Mouse (Mus musculus): ENCODE data around the gene Hist1h2ah. TPM values are rescaled to one million over a fixed set of nuclear protein-coding genes. Genes with fewer than 3 reads are reported as not detected.
A peak's percentile ranks its signal among the peaks of the same experiment; 100 is the strongest.

Hist1h2ah gene
- polyA plus RNA-seq, 2 experiments = 5.5 to 6.5 TPM

- Histone ChIP-seq H3K36me3 (ENCODE audit: control insufficient read depth, insufficient read depth, low read length) (no peaks in the 10 kb centered on the region), H3K9me3 (ENCODE audit: control insufficient read depth, low read length) (no peaks in the 10 kb centered on the region), H3K27me3 (ENCODE audit: control insufficient read depth, insufficient read depth, low read length) (peaks cover 57% of the 10 kb centered on the region), H3K9ac (ENCODE audit: low read depth, low read length, severe bottlenecking) (no peak overlapping the region), H3K4me1 (ENCODE audit: control insufficient read depth, insufficient read depth, low read length) (peaks cover 4% of the 10 kb centered on the region; the same call in 1 of the 2 replicates), H3K27ac (replicated peaks; ENCODE audit: low read depth, low read length) (no peak overlapping the region), H3K4me3 (replicated peaks; ENCODE audit: low read length) (peak overlapping the region; percentile 31), H3K4me2 (replicated peaks; ENCODE audit: low read depth, low read length, severe bottlenecking) (peak overlapping the region; percentile 41; the same call in 1 of the 2 replicates)
- TF ChIP-seq POLR2A (IDR thresholded peaks at IDR 0.05; ENCODE audit: borderline replicate concordance, extremely low read depth, insufficient read depth, insufficient read length) = no peak
- no peak for DNase-seq (ENCODE audit: low spot score)
- ATAC-seq (ENCODE audit: low FRiP score, low read depth) = no peak
- 7% methylated on average over 8 of the region's 8 CpGs for WGBS
These were observed 40.5 kb downstream of the Hist1h2ah start for GRCm38 (mm10) chr13:21994896-21995295.

- WGBS = 1% methylated on average over 22 of the region's 22 CpGs
- H3K27ac ChIP-seq (replicated peaks; ENCODE audit: low read depth, low read length) = no peak overlapping the region
- ATAC-seq (ENCODE audit: low FRiP score, low read depth) = no peak
- H3K9me3 ChIP-seq (ENCODE audit: control insufficient read depth, low read length) = no peaks in the 10 kb centered on the region
- H3K36me3 ChIP-seq (ENCODE audit: control insufficient read depth, insufficient read depth, low read length) = no peaks in the 10 kb centered on the region
- peaks cover 51% of the 10 kb centered on the region for H3K27me3 ChIP-seq (ENCODE audit: control insufficient read depth, insufficient read depth, low read length)
- no peak overlapping the region for H3K9ac ChIP-seq (ENCODE audit: low read depth, low read length, severe bottlenecking)
- peak; percentile 45 for DNase-seq (ENCODE audit: low spot score)
- no peak overlapping the region for H3K4me2 ChIP-seq (replicated peaks; ENCODE audit: low read depth, low read length, severe bottlenecking)
- no peak for TF ChIP-seq POLR2A (IDR thresholded peaks at IDR 0.05; ENCODE audit: borderline replicate concordance, extremely low read depth, insufficient read depth, insufficient read length)
- no peak overlapping the region for H3K4me3 ChIP-seq (replicated peaks; ENCODE audit: low read length)
- peaks cover 4% of the 10 kb centered on the region; the same call in 1 of the 2 replicates for H3K4me1 ChIP-seq (ENCODE audit: control insufficient read depth, insufficient read depth, low read length)
These were observed 41.2 kb downstream of the Hist1h2ah start for GRCm38 (mm10) chr13:21993957-21994738.

- H3K36me3 ChIP-seq (ENCODE audit: control insufficient read depth, insufficient read depth, low read length) = no peaks in the 10 kb centered on the region
- WGBS = 82% methylated on average over 5 of the region's 5 CpGs
- H3K9me3 ChIP-seq (ENCODE audit: control insufficient read depth, low read length) = no peaks in the 10 kb centered on the region
- no peak overlapping the region for H3K4me2 ChIP-seq (replicated peaks; ENCODE audit: low read depth, low read length, severe bottlenecking)
- TF ChIP-seq POLR2A (IDR thresholded peaks at IDR 0.05; ENCODE audit: borderline replicate concordance, extremely low read depth, insufficient read depth, insufficient read length) = no peak
- peaks cover 4% of the 10 kb centered on the region; the same call in 1 of the 2 replicates for H3K4me1 ChIP-seq (ENCODE audit: control insufficient read depth, insufficient read depth, low read length)
- no peak overlapping the region for H3K27ac ChIP-seq (replicated peaks; ENCODE audit: low read depth, low read length)
- H3K9ac ChIP-seq (ENCODE audit: low read depth, low read length, severe bottlenecking) = no peak overlapping the region
- no peak overlapping the region for H3K4me3 ChIP-seq (replicated peaks; ENCODE audit: low read length)
- peaks cover 35% of the 10 kb centered on the region for H3K27me3 ChIP-seq (ENCODE audit: control insufficient read depth, insufficient read depth, low read length)
- no peak for ATAC-seq (ENCODE audit: low FRiP score, low read depth)
- DNase-seq (ENCODE audit: low spot score) = no peak
These were observed 42.8 kb downstream of the Hist1h2ah start for GRCm38 (mm10) chr13:21992550-21992949.

Small RNA genes lying within 50 kb of the gene (microRNA-seq; reads per million reads assigned to microRNA genes)
- gene Gm26300 = not detected
- gene Gm44390 = not detected
- not detected for gene Gm44486

Other genes starting within 250 kb of the Hist1h2ah start
- gene Hist1h2an, start 248.3 kb downstream of the Hist1h2ah start, polyA plus RNA-seq (2012; rRNA removed) = 9.3 and 19.2 TPM in 2 replicates
- gene Hist1h2an, start 248.3 kb downstream of the Hist1h2ah start, polyA plus RNA-seq (2014; fragmentation: Nextera tagmentation; extraction: Ambion mirVana) = 6.1 and 8.1 TPM in 2 replicates
- 1.8 and 2.2 TPM in 2 replicates for gene Hist1h2bp, start 248.1 kb downstream of the Hist1h2ah start, polyA plus RNA-seq (2012; rRNA removed)
- 1.9 and 2.1 TPM in 2 replicates for gene Hist1h2bp, start 248.1 kb downstream of the Hist1h2ah start, polyA plus RNA-seq (2014; fragmentation: Nextera tagmentation; extraction: Ambion mirVana)
- 18.4 and 18.7 TPM in 2 replicates for gene Hist1h2bq, start 225.4 kb downstream of the Hist1h2ah start, polyA plus RNA-seq (2012; rRNA removed)
- 20.2 and 24.7 TPM in 2 replicates for gene Hist1h2bq, start 225.4 kb downstream of the Hist1h2ah start, polyA plus RNA-seq (2014; fragmentation: Nextera tagmentation; extraction: Ambion mirVana)
- not detected in 2 replicates for gene Hist1h2ao, start 225.1 kb downstream of the Hist1h2ah start, polyA plus RNA-seq (2012; rRNA removed)
- 2.1 TPM in 1 of 2 replicates, not detected in the other for gene Hist1h2ao, start 225.1 kb downstream of the Hist1h2ah start, polyA plus RNA-seq (2014; fragmentation: Nextera tagmentation; extraction: Ambion mirVana)
- gene Hist1h4m, start 223.8 kb downstream of the Hist1h2ah start, polyA plus RNA-seq (2012; rRNA removed) = not detected in 2 replicates
- gene Hist1h4m, start 223.8 kb downstream of the Hist1h2ah start, polyA plus RNA-seq (2014; fragmentation: Nextera tagmentation; extraction: Ambion mirVana) = not detected in 2 replicates
- 30.3 and 31.8 TPM in 2 replicates for gene Hist1h4n, start 203.4 kb downstream of the Hist1h2ah start, polyA plus RNA-seq (2012; rRNA removed)
- gene Hist1h4n, start 203.4 kb downstream of the Hist1h2ah start, polyA plus RNA-seq (2014; fragmentation: Nextera tagmentation; extraction: Ambion mirVana) = 15.6 and 21.5 TPM in 2 replicates
- gene Hist1h2ap, start 202.1 kb downstream of the Hist1h2ah start, polyA plus RNA-seq (2012; rRNA removed) = 60.6 and 133 TPM in 2 replicates
- 3,378 and 3,605 TPM in 2 replicates for gene Hist1h2ap, start 202.1 kb downstream of the Hist1h2ah start, polyA plus RNA-seq (2014; fragmentation: Nextera tagmentation; extraction: Ambion mirVana)
- 7.1 and 24.1 TPM in 2 replicates for gene Hist1h2br, start 201.8 kb downstream of the Hist1h2ah start, polyA plus RNA-seq (2012; rRNA removed)
- gene Hist1h2br, start 201.8 kb downstream of the Hist1h2ah start, polyA plus RNA-seq (2014; fragmentation: Nextera tagmentation; extraction: Ambion mirVana) = 19.2 and 25.2 TPM in 2 replicates
- 7.5 and 8.3 TPM in 2 replicates for gene Zfp184, start 90.5 kb downstream of the Hist1h2ah start, polyA plus RNA-seq (2012; rRNA removed)
- 12.7 and 17.2 TPM in 2 replicates for gene Zfp184, start 90.5 kb downstream of the Hist1h2ah start, polyA plus RNA-seq (2014; fragmentation: Nextera tagmentation; extraction: Ambion mirVana)
- gene Pom121l2, start 54.4 kb downstream of the Hist1h2ah start, polyA plus RNA-seq (2012; rRNA removed) = 0.09 and 0.17 TPM in 2 replicates
- 0.11 and 0.18 TPM in 2 replicates for gene Pom121l2, start 54.4 kb downstream of the Hist1h2ah start, polyA plus RNA-seq (2014; fragmentation: Nextera tagmentation; extraction: Ambion mirVana)
- gene Prss16, start 25.8 kb downstream of the Hist1h2ah start, polyA plus RNA-seq (2012; rRNA removed) = 1.1 and 1.6 TPM in 2 replicates
- 0.51 and 0.57 TPM in 2 replicates for gene Prss16, start 25.8 kb downstream of the Hist1h2ah start, polyA plus RNA-seq (2014; fragmentation: Nextera tagmentation; extraction: Ambion mirVana)
- gene Hist1h2bk, start 302 bp upstream of the Hist1h2ah start, polyA plus RNA-seq (2012; rRNA removed) = 24.6 and 30.5 TPM in 2 replicates
- gene Hist1h2bk, start 302 bp upstream of the Hist1h2ah start, polyA plus RNA-seq (2014; fragmentation: Nextera tagmentation; extraction: Ambion mirVana) = 6.9 and 7.1 TPM in 2 replicates
- gene Hist1h4i, start 5.8 kb upstream of the Hist1h2ah start, polyA plus RNA-seq (2012; rRNA removed) = 31.0 and 39.5 TPM in 2 replicates
- gene Hist1h4i, start 5.8 kb upstream of the Hist1h2ah start, polyA plus RNA-seq (2014; fragmentation: Nextera tagmentation; extraction: Ambion mirVana) = 14.0 and 14.7 TPM in 2 replicates
- 54.6 and 89.6 TPM in 2 replicates for gene Hist1h2ag, start 7.4 kb upstream of the Hist1h2ah start, polyA plus RNA-seq (2012; rRNA removed)
- 56.7 and 74.1 TPM in 2 replicates for gene Hist1h2ag, start 7.4 kb upstream of the Hist1h2ah start, polyA plus RNA-seq (2014; fragmentation: Nextera tagmentation; extraction: Ambion mirVana)
- 20.7 and 26.3 TPM in 2 replicates for gene Hist1h2bj, start 7.6 kb upstream of the Hist1h2ah start, polyA plus RNA-seq (2012; rRNA removed)
- 10.3 and 11.1 TPM in 2 replicates for gene Hist1h2bj, start 7.6 kb upstream of the Hist1h2ah start, polyA plus RNA-seq (2014; fragmentation: Nextera tagmentation; extraction: Ambion mirVana)
- not detected in 2 replicates for gene Vmn1r188, start 48.9 kb upstream of the Hist1h2ah start, polyA plus RNA-seq (2012; rRNA removed)
- not detected in 2 replicates for gene Vmn1r188, start 48.9 kb upstream of the Hist1h2ah start, polyA plus RNA-seq (2014; fragmentation: Nextera tagmentation; extraction: Ambion mirVana)
- gene Vmn1r189, start 70.3 kb upstream of the Hist1h2ah start, polyA plus RNA-seq (2012; rRNA removed) = not detected in 2 replicates
- not detected in 2 replicates for gene Vmn1r189, start 70.3 kb upstream of the Hist1h2ah start, polyA plus RNA-seq (2014; fragmentation: Nextera tagmentation; extraction: Ambion mirVana)
- gene Vmn1r191, start 148.4 kb upstream of the Hist1h2ah start, polyA plus RNA-seq (2012; rRNA removed) = not detected in 2 replicates
- gene Vmn1r191, start 148.4 kb upstream of the Hist1h2ah start, polyA plus RNA-seq (2014; fragmentation: Nextera tagmentation; extraction: Ambion mirVana) = not detected in 2 replicates
- not detected in 2 replicates for gene Vmn1r192, start 155.6 kb upstream of the Hist1h2ah start, polyA plus RNA-seq (2012; rRNA removed)
- gene Vmn1r192, start 155.6 kb upstream of the Hist1h2ah start, polyA plus RNA-seq (2014; fragmentation: Nextera tagmentation; extraction: Ambion mirVana) = not detected in 2 replicates
- gene Vmn1r193, start 187.6 kb upstream of the Hist1h2ah start, polyA plus RNA-seq (2012; rRNA removed) = not detected in 2 replicates
- not detected in 2 replicates for gene Vmn1r193, start 187.6 kb upstream of the Hist1h2ah start, polyA plus RNA-seq (2014; fragmentation: Nextera tagmentation; extraction: Ambion mirVana)
- gene Vmn1r194, start 208.6 kb upstream of the Hist1h2ah start, polyA plus RNA-seq (2012; rRNA removed) = not detected in 2 replicates
- gene Vmn1r194, start 208.6 kb upstream of the Hist1h2ah start, polyA plus RNA-seq (2014; fragmentation: Nextera tagmentation; extraction: Ambion mirVana) = not detected in 2 replicates
- not detected in 2 replicates for gene Vmn1r195, start 235.0 kb upstream of the Hist1h2ah start, polyA plus RNA-seq (2012; rRNA removed)
- gene Vmn1r195, start 235.0 kb upstream of the Hist1h2ah start, polyA plus RNA-seq (2014; fragmentation: Nextera tagmentation; extraction: Ambion mirVana) = not detected in 2 replicates

Measured in limb, embryonic 14.5 days (tissue).